Mouse (Mus musculus) urinary bladder, postnatal 36 days (tissue): ENCODE measurements at regions not wholly inside any gene's neighbourhood (a gene's known extent, or its start where the extent isn't known, plus 50 kb on each side); places are given as distances from the start of the nearest gene placed in this dataset.
A peak's percentile ranks its signal among the peaks of the same experiment; 100 is the strongest.
"Not testable (repeated sequence)": the region's sequence is repeated elsewhere in the genome, so short reads cannot be mapped to it uniquely, and the experiment has no call there.

ENCODE experiments used
- DNase-seq, 2 experiments: peaks; one replicate each; pipeline ENCODE4 v3.0.0; 2022; ENCODE audit warnings: low spot score in 2 of 2, mixed read lengths in 1 of 2

GRCm38 (mm10) chr11:16559001-16559699 is 50.9 kb upstream of the Sec61g start:
- DNase-seq, result no peak

- DNase-seq, result no peak
Measured at GRCm38 (mm10) chr11:16561727-16562126, 53.4 kb upstream of the Sec61g start.

GRCm38 (mm10) chr11:16589085-16589680 is 80.9 kb upstream of the Sec61g start:
- peak in 1 of 2 experiments; percentile 20 for DNase-seq

GRCm38 (mm10) chr11:16590541-16590940 is 82.3 kb upstream of the Sec61g start:
- no peak for DNase-seq

GRCm38 (mm10) chr11:16591471-16591921 is 83.2 kb upstream of the Sec61g start:
- peak; percentile 52 to 65 for DNase-seq

GRCm38 (mm10) chr11:16592006-16592405 is 83.7 kb upstream of the Sec61g start:
- DNase-seq, result no peak

GRCm38 (mm10) chr11:16592766-16593165 is 84.5 kb upstream of the Sec61g start:
- DNase-seq, result no peak

GRCm38 (mm10) chr11:16594832-16595231 is 86.5 kb upstream of the Sec61g start:
- no peak for DNase-seq

GRCm38 (mm10) chr11:16597038-16597830 is 89.0 kb upstream of the Sec61g start:
- DNase-seq, result no peak

GRCm38 (mm10) chr11:16602947-16603346 is 94.7 kb upstream of the Sec61g start:
- no peak for DNase-seq

- no peak for DNase-seq
Measured at GRCm38 (mm10) chr11:16606435-16607214, 98.3 kb upstream of the Sec61g start.

GRCm38 (mm10) chr11:16607900-16608422 is 99.7 kb upstream of the Sec61g start:
- not testable (repeated sequence) for DNase-seq

GRCm38 (mm10) chr11:16611741-16612140 is 103.5 kb upstream of the Sec61g start:
- no peak for DNase-seq

- no peak for DNase-seq
Measured at GRCm38 (mm10) chr11:16612524-16612923, 104.2 kb upstream of the Sec61g start.

GRCm38 (mm10) chr11:16619736-16620135 is 111.5 kb upstream of the Sec61g start:
- DNase-seq, result no peak

- DNase-seq, result no peak
Measured at GRCm38 (mm10) chr11:16623694-16624093, 115.4 kb upstream of the Sec61g start.

- no peak for DNase-seq
Measured at GRCm38 (mm10) chr11:16627294-16628085, 119.2 kb upstream of the Sec61g start.

GRCm38 (mm10) chr11:16629410-16630129 is 121.3 kb upstream of the Sec61g start:
- DNase-seq, result no peak

- not testable (repeated sequence) for DNase-seq
Measured at GRCm38 (mm10) chr11:16635796-16636195, 116.2 kb upstream of the Egfr start.

- DNase-seq, result no peak
Measured at GRCm38 (mm10) chr11:16637679-16638078, 114.3 kb upstream of the Egfr start.
